Mouse (Mus musculus): ENCODE data around the gene Ank. TPM values are rescaled to one million over a fixed set of nuclear protein-coding genes. Genes with fewer than 3 reads are reported as not detected.

Ank gene
- polyA plus RNA-seq, 1 experiment from 2014 or later: 5.7 TPM

GRCm38 (mm10) chr15:27641171-27641570 lies 174.7 kb downstream of the Ank start:
- 39% methylated on average over 12 of the region's 12 CpGs for WGBS
- ATAC-seq (ENCODE audit: low read depth): no peak
- no peaks in the 10 kb centered on the region for H3K4me1 ChIP-seq (replicated peaks; ENCODE audit: control insufficient read depth, insufficient read depth, low read length)
- H3K9ac ChIP-seq (ENCODE audit: low read length): no peak overlapping the region
- H3K27ac ChIP-seq (ENCODE audit: low read length): no peak overlapping the region
- no peaks in the 10 kb centered on the region for H3K9me3 ChIP-seq (ENCODE audit: control insufficient read depth, low read length)
- H3K4me2 ChIP-seq (ENCODE audit: low read depth, low read length): no peak overlapping the region
- no peak overlapping the region for H3K4me3 ChIP-seq (ENCODE audit: low read length)
- H3K27me3 ChIP-seq (ENCODE audit: control insufficient read depth, insufficient read depth, low read depth, low read length): no peaks in the 10 kb centered on the region
- H3K36me3 ChIP-seq (ENCODE audit: control insufficient read depth, insufficient read depth, low read length): no peaks in the 10 kb centered on the region

GRCm38 (mm10) chr15:27642895-27643294 lies 176.4 kb downstream of the Ank start:
- no peaks in the 10 kb centered on the region for H3K36me3 ChIP-seq (ENCODE audit: control insufficient read depth, insufficient read depth, low read length)
- no peak overlapping the region for H3K4me2 ChIP-seq (ENCODE audit: low read depth, low read length)
- 86% methylated on average over 3 of the region's 3 CpGs for WGBS
- H3K9me3 ChIP-seq (ENCODE audit: control insufficient read depth, low read length): no peaks in the 10 kb centered on the region
- no peaks in the 10 kb centered on the region for H3K4me1 ChIP-seq (replicated peaks; ENCODE audit: control insufficient read depth, insufficient read depth, low read length)
- no peaks in the 10 kb centered on the region for H3K27me3 ChIP-seq (ENCODE audit: control insufficient read depth, insufficient read depth, low read depth, low read length)
- H3K27ac ChIP-seq (ENCODE audit: low read length): no peak overlapping the region
- no peak for ATAC-seq (ENCODE audit: low read depth)
- H3K9ac ChIP-seq (ENCODE audit: low read length): no peak overlapping the region
- H3K4me3 ChIP-seq (ENCODE audit: low read length): no peak overlapping the region

Small RNA genes lying within 50 kb of the gene (microRNA-seq; reads per million reads assigned to microRNA genes)
- 0.59 reads per million for gene Mir7117

Other genes with a start within 250 kb of the Ank start
- 13.0 and 22.4 TPM in 2 replicates for gene Otulin, start 164.0 kb downstream of the Ank start, polyA plus RNA-seq (2015; fragmentation: Nextera tagmentation; extraction: Ambion mirVana)
- gene Otulinl, start 214.9 kb downstream of the Ank start, polyA plus RNA-seq (2015; fragmentation: Nextera tagmentation; extraction: Ambion mirVana): 27.5 and 34.8 TPM in 2 replicates